Mouse (Mus musculus): ENCODE results near the gene Apbb2. TPM values are rescaled to one million over a fixed set of nuclear protein-coding genes. Genes with fewer than 3 reads are reported as not detected.

Apbb2 gene
- total RNA-seq, 2 experiments from 2014 or later, result 69.4 to 79.6 TPM

- no peak for DNase-seq (ENCODE audit: low spot score in 2 of 2)
Measured at GRCm38 (mm10) chr5:66521250-66521649, 97.3 kb downstream of the Apbb2 start.

GRCm38 (mm10) chr5:66519511-66519910 is 99.1 kb downstream of the Apbb2 start:
- DNase-seq (ENCODE audit: low spot score in 2 of 2), result no peak

GRCm38 (mm10) chr5:66518411-66519006 is 100.1 kb downstream of the Apbb2 start:
- no peak for DNase-seq (ENCODE audit: low spot score in 2 of 2)

- DNase-seq (ENCODE audit: low spot score in 2 of 2), result no peak
Measured at GRCm38 (mm10) chr5:66517503-66517902, 101.1 kb downstream of the Apbb2 start.

- DNase-seq (ENCODE audit: low spot score in 2 of 2), result no peak
Measured at GRCm38 (mm10) chr5:66516311-66516710, 102.3 kb downstream of the Apbb2 start.

- no peak for DNase-seq (ENCODE audit: low spot score in 2 of 2)
Measured at GRCm38 (mm10) chr5:66515271-66515670, 103.3 kb downstream of the Apbb2 start.

GRCm38 (mm10) chr5:66514659-66515058 is 103.9 kb downstream of the Apbb2 start:
- no peak for DNase-seq (ENCODE audit: low spot score in 2 of 2)

GRCm38 (mm10) chr5:66513412-66513811 is 105.2 kb downstream of the Apbb2 start:
- no peak for DNase-seq (ENCODE audit: low spot score in 2 of 2)

- no peak for DNase-seq (ENCODE audit: low spot score in 2 of 2)
Measured at GRCm38 (mm10) chr5:66512519-66512918, 106.1 kb downstream of the Apbb2 start.

- DNase-seq (ENCODE audit: low spot score in 2 of 2), result no peak
Measured at GRCm38 (mm10) chr5:66510716-66511115, 107.9 kb downstream of the Apbb2 start.

GRCm38 (mm10) chr5:66509151-66509550 is 109.4 kb downstream of the Apbb2 start:
- no peak for DNase-seq (ENCODE audit: low spot score in 2 of 2)

- no peak for DNase-seq (ENCODE audit: low spot score in 2 of 2)
Measured at GRCm38 (mm10) chr5:66505578-66505977, 113.0 kb downstream of the Apbb2 start.

GRCm38 (mm10) chr5:66505071-66505470 is 113.5 kb downstream of the Apbb2 start:
- DNase-seq (ENCODE audit: low spot score in 2 of 2), result no peak

- no peak for DNase-seq (ENCODE audit: low spot score in 2 of 2)
Measured at GRCm38 (mm10) chr5:66504434-66504747, 114.2 kb downstream of the Apbb2 start.

- DNase-seq (ENCODE audit: low spot score in 2 of 2), result no peak
Measured at GRCm38 (mm10) chr5:66503557-66504433, 114.8 kb downstream of the Apbb2 start.

- DNase-seq (ENCODE audit: low spot score in 2 of 2), result no peak
Measured at GRCm38 (mm10) chr5:66503033-66503432, 115.6 kb downstream of the Apbb2 start.

- no peak for DNase-seq (ENCODE audit: low spot score in 2 of 2)
Measured at GRCm38 (mm10) chr5:66499621-66500020, 119.0 kb downstream of the Apbb2 start.

- DNase-seq (ENCODE audit: low spot score in 2 of 2), result no peak
Measured at GRCm38 (mm10) chr5:66498140-66498539, 120.4 kb downstream of the Apbb2 start.

- no peak for DNase-seq (ENCODE audit: low spot score in 2 of 2)
Measured at GRCm38 (mm10) chr5:66497479-66498087, 121.0 kb downstream of the Apbb2 start.

GRCm38 (mm10) chr5:66496881-66497360 is 121.7 kb downstream of the Apbb2 start:
- DNase-seq (ENCODE audit: low spot score in 2 of 2), result no peak

- no peak for DNase-seq (ENCODE audit: low spot score in 2 of 2)
Measured at GRCm38 (mm10) chr5:66494651-66495050, 123.9 kb downstream of the Apbb2 start.

- DNase-seq (ENCODE audit: low spot score in 2 of 2), result no peak
Measured at GRCm38 (mm10) chr5:66492563-66492960, 126.0 kb downstream of the Apbb2 start.

All from adrenal gland, postnatal 4 days (tissue).